Mouse (Mus musculus) adrenal gland, postnatal 36 days (tissue): ENCODE measurements around the gene Spr. TPM values are rescaled to one million over a fixed set of nuclear protein-coding genes. Genes with fewer than 3 reads are reported as not detected.
"Not testable (repeated sequence)": the region's sequence is repeated elsewhere in the genome, so short reads cannot be mapped to it uniquely, and the experiment has no call there.

ENCODE experiments used
- DNase-seq, 2 experiments: peaks; one replicate each; pipeline ENCODE4 v3.0.0; 2021; ENCODE audit warnings: mixed read lengths in 1 of 2
- total RNA-seq, 2 experiments: library from RNA; stranded (reverse); gene quantifications; 2 replicates each; pipeline ENCODE4 v1.2.3; 2021

Spr gene
- total RNA-seq, 2 experiments from 2014 or later = 57.5 to 85.7 TPM

DNA sequence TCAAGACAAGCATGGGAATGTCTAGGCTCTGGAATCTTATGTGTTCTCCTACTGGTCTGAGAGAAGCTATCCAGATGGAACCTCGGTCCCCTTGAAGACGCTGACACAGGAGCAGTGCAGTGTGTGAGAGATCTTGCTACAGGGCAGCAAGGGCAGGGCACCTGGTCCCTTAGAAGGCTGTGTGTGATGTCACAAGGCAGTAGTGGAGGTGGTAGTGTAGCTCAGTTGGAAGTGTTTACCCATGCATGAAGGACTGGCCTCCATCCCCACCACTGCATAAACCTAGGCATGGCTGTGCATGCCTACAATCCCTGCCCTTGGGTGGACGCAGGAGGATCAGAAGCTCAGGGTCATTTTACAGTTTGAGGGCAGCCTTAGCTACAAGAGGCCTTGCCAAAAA is 5.3 kb downstream of the Spr start:
- not testable (repeated sequence) for DNase-seq

DNA sequence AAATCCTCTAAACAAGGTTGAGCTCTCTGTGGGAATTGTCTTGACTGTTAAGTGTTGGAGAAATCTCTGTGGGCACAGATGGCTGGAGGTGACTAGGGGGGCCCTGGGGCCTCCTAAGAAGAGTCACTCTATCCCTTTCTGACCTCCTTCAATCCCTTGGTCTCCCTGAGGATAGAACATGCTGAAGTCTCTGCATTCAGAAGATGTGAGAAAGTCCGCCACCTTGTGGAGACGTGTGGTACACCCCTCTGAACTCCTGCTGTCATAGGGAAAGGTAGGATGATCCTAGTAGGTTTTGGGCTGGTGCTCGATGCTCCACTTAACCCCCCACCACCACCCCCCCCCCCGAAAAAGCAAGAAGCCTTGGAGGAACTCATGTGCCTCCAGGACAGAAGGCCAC is 5.9 kb downstream of the Spr start:
- DNase-seq = peak; percentile 68 to 80

- DNase-seq = peak; percentile 56 to 74
Measured at GRCm38 (mm10) chr6:85117545-85118511, 19.7 kb downstream of the Spr start.

- DNase-seq = no peak
Measured at GRCm38 (mm10) chr6:85105033-85105615, 32.4 kb downstream of the Spr start.

DNA sequence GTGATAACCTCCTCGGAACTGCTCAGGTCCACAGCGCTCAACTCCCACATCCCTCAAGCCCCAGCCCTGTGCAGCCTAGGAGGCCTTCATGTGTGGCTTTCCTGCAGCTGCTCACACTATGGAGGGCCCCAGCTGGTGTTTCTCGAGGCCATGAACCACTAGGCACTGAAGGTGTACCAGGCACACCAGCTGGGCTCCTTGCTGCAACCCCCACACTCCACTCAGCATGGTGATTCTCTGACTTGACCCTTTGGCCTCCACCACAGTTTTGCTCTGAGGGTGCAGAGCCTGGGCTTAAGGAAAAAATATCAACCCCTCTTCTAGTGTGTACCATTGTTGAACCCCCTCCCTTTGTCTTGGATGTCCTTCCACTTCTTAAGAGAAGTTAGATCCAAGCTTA is 34.2 kb downstream of the Spr start:
- DNase-seq = no peak

DNA sequence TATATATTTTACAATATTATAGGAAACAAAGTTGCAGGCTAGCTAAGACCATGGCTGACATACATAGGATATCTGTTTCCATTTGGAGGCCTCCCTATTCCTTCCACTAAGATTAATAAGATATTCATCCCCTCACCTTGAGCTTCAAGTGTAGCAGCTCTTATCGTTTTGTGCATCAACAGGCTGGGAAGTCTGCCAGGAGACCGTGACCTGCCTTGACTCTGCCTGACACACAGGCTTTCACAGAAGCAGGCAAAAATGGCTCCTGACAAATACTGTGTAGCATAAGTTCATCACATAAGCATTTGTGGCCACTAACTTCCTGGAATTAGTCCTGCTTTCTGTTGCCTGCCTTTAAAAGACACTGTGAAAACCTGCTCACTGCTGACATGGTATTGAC is 41.1 kb downstream of the Spr start:
- DNase-seq = peak; percentile 80 to 89

GRCm38 (mm10) chr6:85087425-85087824 is 50.1 kb downstream of the Spr start:
- DNase-seq = peak in 1 of 2 experiments; percentile 8

GRCm38 (mm10) chr6:85086645-85087044 is 50.9 kb downstream of the Spr start:
- no peak for DNase-seq

Other genes with a start within 250 kb of the Spr start
- gene Exoc6b, start 68.3 kb downstream of the Spr start, total RNA-seq = 10 to 100 TPM; 41.8 to 44.0 TPM
- gene Emx1, start 49.7 kb upstream of the Spr start, total RNA-seq = not detected
- 10 to 100 TPM; 19.9 to 20.5 TPM for gene Sfxn5, start 195.7 kb upstream of the Spr start, total RNA-seq
- 10 to 100 TPM; 32.6 to 35.8 TPM for gene Rab11fip5, start 236.9 kb upstream of the Spr start, total RNA-seq